Mouse (Mus musculus) intestine, postnatal 0 days (tissue): ENCODE results near the gene Kcnn1. TPM values are rescaled to one million over a fixed set of nuclear protein-coding genes. Genes with fewer than 3 reads are reported as not detected.

Experiments
- ATAC-seq: fragments of 200-750 bp; cut with Nextera tagmentation; 2 replicates; pipeline ENCODE4 v1.8.0; 2017; ENCODE audit warnings: mild to moderate bottlenecking, moderate TSS enrichment, moderate library complexity
- H3K27ac ChIP-seq: fragments of 300-500 bp; sonication (generic); 2 replicates; pipeline ENCODE4 v1.5.1; 2014; ENCODE audit warnings: mild to moderate bottlenecking, low read depth, low read length, moderate library complexity
- H3K27me3 ChIP-seq: fragments of 300-500 bp; sonication (generic); replicated peaks from 2 replicates; pipeline ENCODE4 v1.6.1; 2014; ENCODE audit warnings: low read length, mixed read lengths; ENCODE audit not compliant: control insufficient read depth, insufficient read depth
- H3K36me3 ChIP-seq: fragments of 300-500 bp; sonication (generic); 2 replicates; pipeline ENCODE4 v1.6.1; 2014; ENCODE audit warnings: mild to moderate bottlenecking, moderate library complexity; ENCODE audit not compliant: control insufficient read depth, insufficient read depth
- H3K4me1 ChIP-seq: fragments of 300-500 bp; sonication (generic); replicated peaks from 2 replicates; pipeline ENCODE4 v1.6.1; 2014; ENCODE audit warnings: antibody characterized with exemption, low read length, mixed read lengths; ENCODE audit not compliant: control insufficient read depth, insufficient read depth
- H3K4me2 ChIP-seq: fragments of 300-500 bp; sonication (generic); replicated peaks from 2 replicates; pipeline ENCODE4 v1.6.1; 2014; ENCODE audit warnings: low read depth, mild to moderate bottlenecking, moderate library complexity
- H3K4me3 ChIP-seq: fragments of 300-500 bp; sonication (generic); 2 replicates; pipeline ENCODE4 v1.5.1; 2014; ENCODE audit warnings: low read depth, low read length
- H3K9ac ChIP-seq: fragments of 300-500 bp; sonication (generic); 2 replicates; pipeline ENCODE4 v1.6.1; 2014; ENCODE audit warnings: mild to moderate bottlenecking, low read depth, low read length
- H3K9me3 ChIP-seq: fragments of 300-500 bp; sonication (generic); 2 replicates; pipeline ENCODE4 v1.6.1; 2016; ENCODE audit warnings: mixed run types; ENCODE audit not compliant: control insufficient read depth
- CTCF ChIP-seq: sonication (generic); IDR thresholded peaks from 2 replicates; pipeline ENCODE4 v1.5.1; 2016; ENCODE audit warnings: low read depth, mild to moderate bottlenecking, control low read depth, antibody characterized with exemption, moderate library complexity
- WGBS: fragments of 180-500 bp; shearing (Covaris S2); extraction: QIAGEN DNeasy Blood & Tissue Kit; methylation state at CpG from one replicate; pipeline ENCODE4 v1.1.7; 2014; 5-methylcytosine and 5-hydroxymethylcytosine counted together
- polyA plus RNA-seq: library from polyadenylated mRNA; unstranded; fragments of >200 nt; fragmentation: Nextera tagmentation; extraction: Ambion mirVana; gene quantifications from 2 replicates; pipeline ENCODE4 v1.2.1, GENCODE M21; 2015

Kcnn1 gene
- polyA plus RNA-seq, 1 experiment from 2014 or later, result 0.30 TPM

GRCm38 (mm10) chr8:70840590-70840989, 22.5 kb downstream of the Kcnn1 start:
- Histone ChIP-seq H3K9ac (no peak overlapping the region), H3K4me2 (peak overlapping the region; percentile 32), H3K4me1 (0 out of 2 replicates have a peak, but pooled peaks cover 3% of the 10 kb centered on the region), H3K27me3 (no peaks in the 10 kb centered on the region), H3K27ac (peak overlapping the region; percentile 74), H3K4me3 (no peak overlapping the region), H3K9me3 (no peaks in the 10 kb centered on the region), H3K36me3 (peaks cover 15% of the 10 kb centered on the region; the same call in 1 of the 2 replicates)
- ATAC-seq, result no peak
- TF ChIP-seq CTCF, result no peak
- WGBS, result 28% methylated on average over 10 of the region's 10 CpGs

GRCm38 (mm10) chr8:70839408-70840351, 23.4 kb downstream of the Kcnn1 start, which contains the start of gene Arrdc2:
Gene Arrdc2, minus strand, starts transcription at chr8:70839720.
- no peak for TF ChIP-seq CTCF
- H3K4me3 ChIP-seq, result peak within 1 kb of the TSS; percentile 69
- H3K9me3 ChIP-seq, result no peaks in the 10 kb centered on the region
- H3K36me3 ChIP-seq, result peaks cover 15% of the 10 kb centered on the region; the same call in 1 of the 2 replicates
- peak; percentile 97 for ATAC-seq
- no peaks in the 10 kb centered on the region for H3K27me3 ChIP-seq
- peak within 1 kb of the TSS; percentile 78 for H3K9ac ChIP-seq
- H3K27ac ChIP-seq, result peak within 1 kb of the TSS; percentile 91
- peak within 1 kb of the TSS; percentile 65 for H3K4me2 ChIP-seq
- 0 out of 2 replicates have a peak, but pooled peaks cover 3% of the 10 kb centered on the region for H3K4me1 ChIP-seq
- 1% methylated on average over 55 of the region's 55 CpGs for WGBS

- no peak for TF ChIP-seq CTCF
- Histone ChIP-seq H3K9ac (peak overlapping the region; percentile 78), H3K27me3 (no peaks in the 10 kb centered on the region), H3K36me3 (peaks cover 15% of the 10 kb centered on the region; the same call in 1 of the 2 replicates), H3K27ac (peak overlapping the region; percentile 91), H3K4me2 (peak overlapping the region; percentile 65), H3K4me1 (0 out of 2 replicates have a peak, but pooled peaks cover 3% of the 10 kb centered on the region), H3K4me3 (peak overlapping the region; percentile 69), H3K9me3 (no peaks in the 10 kb centered on the region)
- peak; percentile 62 for ATAC-seq
- WGBS, result 1% methylated on average over 65 of the region's 66 CpGs
Measured at GRCm38 (mm10) chr8:70838654-70839407, 24.2 kb downstream of the Kcnn1 start.

- no peak overlapping the region for H3K27ac ChIP-seq
- H3K27me3 ChIP-seq, result no peaks in the 10 kb centered on the region
- H3K36me3 ChIP-seq, result peaks cover 15% of the 10 kb centered on the region; the same call in 1 of the 2 replicates
- H3K4me1 ChIP-seq, result 0 out of 2 replicates have a peak, but pooled peaks cover 3% of the 10 kb centered on the region
- no peaks in the 10 kb centered on the region for H3K9me3 ChIP-seq
- 92% methylated on average over 12 of the region's 12 CpGs for WGBS
- no peak for TF ChIP-seq CTCF
- H3K9ac ChIP-seq, result no peak overlapping the region
- H3K4me3 ChIP-seq, result no peak overlapping the region
- ATAC-seq, result no peak
- no peak overlapping the region for H3K4me2 ChIP-seq
Measured at GRCm38 (mm10) chr8:70836666-70837065, 26.4 kb downstream of the Kcnn1 start.

GRCm38 (mm10) chr8:70834071-70834470, 29.0 kb downstream of the Kcnn1 start:
- Histone ChIP-seq H3K4me2 (no peak overlapping the region), H3K9ac (no peak overlapping the region), H3K36me3 (peaks cover 15% of the 10 kb centered on the region; the same call in 1 of the 2 replicates), H3K4me1 (no peaks in the 10 kb centered on the region), H3K9me3 (no peaks in the 10 kb centered on the region), H3K27ac (no peak overlapping the region), H3K27me3 (no peaks in the 10 kb centered on the region), H3K4me3 (no peak overlapping the region)
- no peak for ATAC-seq
- no peak for TF ChIP-seq CTCF
- 96% methylated on average over 3 of the region's 3 CpGs for WGBS

GRCm38 (mm10) chr8:70833520-70833919, 29.5 kb downstream of the Kcnn1 start:
- 59% methylated on average over 15 of the region's 15 CpGs for WGBS
- no peak overlapping the region for H3K4me3 ChIP-seq
- no peak overlapping the region for H3K27ac ChIP-seq
- TF ChIP-seq CTCF, result no peak
- H3K9ac ChIP-seq, result no peak overlapping the region
- no peak for ATAC-seq
- H3K4me1 ChIP-seq, result no peaks in the 10 kb centered on the region
- no peaks in the 10 kb centered on the region for H3K9me3 ChIP-seq
- H3K4me2 ChIP-seq, result no peak overlapping the region
- no peaks in the 10 kb centered on the region for H3K27me3 ChIP-seq
- H3K36me3 ChIP-seq, result peaks cover 15% of the 10 kb centered on the region; the same call in 1 of the 2 replicates
